ENCODE assay signal across 20 mouse cellular contexts in genomic region chr11:107574811-107575705, GRCm38 (mm10). TPM values are rescaled to one million over a fixed set of nuclear protein-coding genes. Genes with fewer than 3 reads are reported as not detected.
DNase-seq lines count a peak whose midpoint lies in the region; ATAC-seq and TF ChIP-seq lines count a peak whose summit lies in the region.
"Had no signal": no experiment of that assay in that cellular context is flagged by ENCODE, and none has a peak within 500 bp of the region (broad histone marks: within the 10 kb centered on the region; RNA-seq: fewer than 3 reads in every experiment).

No protein-coding gene starts in this region.

- H3K4me3 ChIP-seq in heart, embryonic 16.5 days (ENCODE audit: low read length), result no peak overlapping the region
- H3K4me3 ChIP-seq in ES-E14 (ENCODE audit: insufficient read depth in 1 of 2, low read depth in 1 of 2, low read length in 2 of 2, poor library complexity in 1 of 2, severe bottlenecking in 1 of 2), result no peak overlapping the region
- H3K4me3 ChIP-seq: embryonic facial prominence, embryonic 10.5 days; gastrocnemius, adult 2 months; hindbrain, embryonic 15.5 days; limb, embryonic 15.5 days; midbrain, embryonic 12.5 days had no signal

- H3K27ac ChIP-seq in heart, embryonic 16.5 days (ENCODE audit: low read length), result peak overlapping the region; percentile 25; the same call in 1 of the 2 replicates
- H3K27ac ChIP-seq in ES-E14 (ENCODE audit: insufficient read depth, low read depth, low read length, poor library complexity, severe bottlenecking), result peak overlapping the region; percentile 18; the same call in 1 of the 2 replicates
- H3K27ac ChIP-seq: embryonic facial prominence, embryonic 10.5 days; gastrocnemius, adult 2 months; hindbrain, embryonic 15.5 days; limb, embryonic 15.5 days; midbrain, embryonic 12.5 days had no signal

- H3K4me2 ChIP-seq in heart, embryonic 16.5 days (ENCODE audit: low read depth, low read length), result no peak overlapping the region
- H3K4me2 ChIP-seq: hindbrain, embryonic 15.5 days; limb, embryonic 15.5 days; midbrain, embryonic 12.5 days had no signal

- peaks cover 23% of the 10 kb centered on the region for H3K36me3 ChIP-seq in heart, embryonic 16.5 days (ENCODE audit: control insufficient read depth, insufficient read depth)
- H3K36me3 ChIP-seq in ES-E14 (ENCODE audit: control insufficient read depth, insufficient read depth, low read length, poor library complexity, severe bottlenecking), result peaks cover 40% of the 10 kb centered on the region

- in situ Hi-C loops in ES-E14 (cut with MboI; ENCODE audit: low sequenced_read_pairs in 2 of 2, unreplicated experiment in 2 of 2), result no loop called here

- no peak overlapping the region for H3K9ac ChIP-seq in heart, embryonic 16.5 days (ENCODE audit: low read length)
- no peak overlapping the region for H3K9ac ChIP-seq in ES-E14 (ENCODE audit: insufficient read depth, low read depth, low read length, poor library complexity, severe bottlenecking)
- H3K9ac ChIP-seq: hindbrain, embryonic 15.5 days; limb, embryonic 15.5 days; liver, postnatal 0 days; midbrain, embryonic 12.5 days had no signal

- no peak for DNase-seq in heart, postnatal 25 days (ENCODE audit: low spot score)
- DNase-seq in ES-E14 (ENCODE audit: low read depth, low spot score), result no peak
- DNase-seq in adrenal gland, postnatal 25 days, result peak; percentile 37
- peak; percentile 65 for DNase-seq in thymus, postnatal 14 days
- no peak for DNase-seq in embryo, embryonic 11 days
- DNase-seq in retina, postnatal 1 day, result no peak
- DNase-seq: cerebellum, adult 9-11 months; gastrocnemius, adult 2 months; heart, adult 18-20 months; kidney, postnatal 10 days; liver, postnatal 0 days; lung, postnatal 4 days had no signal

- WGBS in heart, embryonic 16.5 days, result 87% methylated on average over 20 of the region's 20 CpGs

- peaks cover 32% of the 10 kb centered on the region for H3K4me1 ChIP-seq in heart, embryonic 16.5 days (ENCODE audit: control insufficient read depth, insufficient read depth, low read length)
- peaks cover 0 to 10% of the 10 kb centered on the region in 2 experiments; a peak in 2 of 4 replicates for H3K4me1 ChIP-seq in ES-E14 (ENCODE audit: control insufficient read depth in 2 of 2, insufficient read depth in 2 of 2, low read length in 2 of 2, poor library complexity in 1 of 2)
- H3K4me1 ChIP-seq: midbrain, embryonic 12.5 days had no signal

- no peaks in the 10 kb centered on the region for H3K27me3 ChIP-seq in heart, embryonic 16.5 days (ENCODE audit: control insufficient read depth, insufficient read depth, low read length)
- H3K27me3 ChIP-seq: CH12.LX; hindbrain, embryonic 15.5 days; limb, embryonic 15.5 days; midbrain, embryonic 12.5 days had no signal

- intact Hi-C loops in heart, postnatal 25 days (cut with DNase I), result no loop called here

- no peaks in the 10 kb centered on the region for H3K9me3 ChIP-seq in heart, embryonic 16.5 days (replicated peaks; ENCODE audit: control insufficient read depth, low read length)
- H3K9me3 ChIP-seq in ES-E14 (ENCODE audit: control insufficient read depth, insufficient read depth, low read depth, low read length), result no peaks in the 10 kb centered on the region
- H3K9me3 ChIP-seq: embryonic facial prominence, embryonic 10.5 days; hindbrain, embryonic 15.5 days; limb, embryonic 15.5 days; midbrain, embryonic 12.5 days had no signal

- ATAC-seq in heart, embryonic 16.5 days (replicated peaks; ENCODE audit: extremely low read depth, insufficient read depth, low FRiP score), result 0 out of 2 replicates have a peak, but pooled peaks have one; percentile 5
- ATAC-seq: activated CD4-positive, CD25-positive, alpha-beta regulatory T cell, adult 4 months; forebrain, embryonic 16.5 days; liver, postnatal 0 days had no signal

TF ChIP-seq in ES-E14, 5 proteins besides CTCF, POLR2A, EP300 and RAD21:
- no peak for TF ChIP-seq ZC3H11A (IDR thresholded peaks at IDR 0.05; ENCODE audit: borderline replicate concordance, low read depth, low read length)
- no peak for TF ChIP-seq HCFC1 (IDR thresholded peaks at IDR 0.05; ENCODE audit: borderline replicate concordance, insufficient read depth, low read length)
- TF ChIP-seq ZNF384 (IDR thresholded peaks at IDR 0.05; ENCODE audit: low read depth, low read length), result no peak
TF ChIP-seq in ES-E14: peak in this region for 0.

RNA-seq across cellular contexts. Expression of gene Helz, which starts 27.3 kb away (rescaled TPM):
- polyA plus RNA-seq in heart, embryonic 16.5 days (2015; fragmentation: Nextera tagmentation; extraction: Ambion mirVana), result 13.9 TPM in 2 replicates
- 10 to 100 TPM; 25.3 to 28.0 TPM for total RNA-seq in heart, postnatal 25 days (2021)
- total RNA-seq in ES-E14 (2012; rRNA removed), result 40.1 and 43.5 TPM in 2 replicates
- 29.5 and 36.6 TPM in 2 replicates for total RNA-seq in adrenal gland, postnatal 25 days (2021)

Comparison
In these comparisons a context has a peak if more than half of its experiments do, and no peak if none do; other contexts are left out.
1. DNase-seq: peak in adrenal gland, postnatal 25 days (single experiment) and thymus, postnatal 14 days (single experiment); none in heart, postnatal 25 days (single experiment), ES-E14 (single experiment), embryo, embryonic 11 days (single experiment) and retina, postnatal 1 day (single experiment).